ENCODE assay signal across 9 mouse cellular contexts in the genomic region with DNA sequence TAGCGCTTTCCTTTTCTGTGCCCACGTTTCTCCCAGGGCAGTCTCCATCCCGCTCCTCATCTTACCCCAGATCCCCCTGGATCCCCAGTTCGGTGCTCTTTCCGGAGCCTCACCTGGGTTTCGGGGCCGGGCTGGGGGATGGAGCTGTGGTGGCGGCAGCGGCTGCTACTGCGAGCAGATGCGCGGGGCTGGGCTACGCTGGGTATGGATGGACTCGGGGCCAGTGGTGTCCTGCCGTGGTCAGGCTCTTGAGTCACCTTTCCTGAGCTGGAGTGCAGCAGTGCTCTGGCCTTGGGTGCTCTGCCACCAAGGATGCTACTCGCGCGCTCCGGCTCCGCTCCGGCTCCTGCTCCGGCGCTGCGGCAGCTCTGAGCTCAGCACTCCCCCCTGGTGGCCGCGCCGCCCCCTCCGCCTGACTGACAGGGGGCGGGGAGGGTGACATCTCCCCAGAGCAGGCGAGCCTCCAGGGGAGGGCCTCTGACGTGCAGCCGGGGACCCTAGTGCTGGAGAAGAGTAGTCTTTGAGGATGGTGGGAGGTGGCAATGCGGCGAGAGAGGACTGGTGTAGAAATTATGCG. TPM values are rescaled to one million over a fixed set of nuclear protein-coding genes. Genes with fewer than 3 reads are reported as not detected.
A peak's percentile ranks its signal among the peaks of the same experiment; 100 is the strongest.
DNase-seq lines count a peak whose midpoint lies in the region; ATAC-seq and TF ChIP-seq lines count a peak whose summit lies in the region.
"Had no signal": no experiment of that assay in that cellular context is flagged by ENCODE, and none has a peak within 500 bp of the region (broad histone marks: within the 10 kb centered on the region; RNA-seq: fewer than 3 reads in every experiment).

A gene (minus strand): TSS at position 404 of the 577 bp plus-strand sequence.

- 2% methylated on average over 35 of the region's 35 CpGs for WGBS in embryonic facial prominence, embryonic 11.5 days
- WGBS in heart, embryonic 16.5 days, result 2% methylated on average over 35 of the region's 35 CpGs
- WGBS in lung, postnatal 0 days, result 3% methylated on average over 35 of the region's 35 CpGs

- peak; percentile 73 for TF ChIP-seq CTCF in lung, postnatal 0 days (IDR thresholded peaks at IDR 0.05)

- H3K4me2 ChIP-seq in embryonic facial prominence, embryonic 11.5 days (ENCODE audit: low read depth, low read length), result peak within 1 kb of the TSS; percentile 61
- peak within 1 kb of the TSS; percentile 56 for H3K4me2 ChIP-seq in heart, embryonic 16.5 days (ENCODE audit: low read depth, low read length)
- H3K4me2 ChIP-seq in lung, postnatal 0 days (replicated peaks; ENCODE audit: low read depth, low read length), result peak within 1 kb of the TSS; percentile 17; the same call in 1 of the 2 replicates

- no peaks in the 10 kb centered on the region for H3K36me3 ChIP-seq in embryonic facial prominence, embryonic 11.5 days (replicated peaks; ENCODE audit: control insufficient read depth, insufficient read depth, low read depth, low read length)
- H3K36me3 ChIP-seq in heart, embryonic 16.5 days (ENCODE audit: control insufficient read depth, insufficient read depth), result no peaks in the 10 kb centered on the region
- H3K36me3 ChIP-seq in lung, postnatal 0 days (ENCODE audit: insufficient read depth, low read length), result no peaks in the 10 kb centered on the region

- no peak within 1 kb of the TSS; the same call in 1 of the 2 replicates for H3K9ac ChIP-seq in embryonic facial prominence, embryonic 11.5 days (replicated peaks; ENCODE audit: low read length)
- no peak within 1 kb of the TSS for H3K9ac ChIP-seq in heart, embryonic 16.5 days (ENCODE audit: low read length)
- H3K9ac ChIP-seq in lung, postnatal 0 days (replicated peaks; ENCODE audit: low read depth), result no peak within 1 kb of the TSS

- TF ChIP-seq EP300 in lung, postnatal 0 days (IDR thresholded peaks at IDR 0.05), result no peak

- peak within 1 kb of the TSS; percentile 32 for H3K4me3 ChIP-seq in embryonic facial prominence, embryonic 11.5 days (ENCODE audit: low read depth, low read length)
- H3K4me3 ChIP-seq in heart, embryonic 16.5 days (ENCODE audit: low read length), result peak within 1 kb of the TSS; percentile 34
- no peak within 1 kb of the TSS for H3K4me3 ChIP-seq in lung, postnatal 0 days (ENCODE audit: low read depth, low read length)
- H3K4me3 ChIP-seq: erythroblast, embryonic 14.5 days had no signal

- peaks cover 46% of the 10 kb centered on the region for H3K27me3 ChIP-seq in embryonic facial prominence, embryonic 11.5 days (ENCODE audit: control insufficient read depth, insufficient read depth, low read length)
- H3K27me3 ChIP-seq in heart, embryonic 16.5 days (ENCODE audit: control insufficient read depth, insufficient read depth, low read length), result peaks cover 58% of the 10 kb centered on the region
- peaks cover 22% of the 10 kb centered on the region for H3K27me3 ChIP-seq in lung, postnatal 0 days (replicated peaks; ENCODE audit: insufficient read depth, low read length)

- peak; percentile 74 for ATAC-seq in CD4-positive, CD25-positive, alpha-beta regulatory T cell, adult 4 months
- peak; percentile 71 for ATAC-seq in embryonic facial prominence, embryonic 11.5 days (replicated peaks; ENCODE audit: insufficient number of reproducible peaks, low FRiP score, low TSS enrichment, low read depth)
- ATAC-seq in heart, embryonic 16.5 days (replicated peaks; ENCODE audit: extremely low read depth, insufficient read depth, low FRiP score), result no peak; the same call in 1 of the 2 replicates
- peak; percentile 48; the same call in 1 of the 2 replicates for ATAC-seq in lung, postnatal 0 days

- DNase-seq in adrenal gland, adult 8-10 months, result peak; percentile 33
- DNase-seq in embryonic facial prominence, embryonic 11.5 days (ENCODE audit: low spot score), result peak; percentile 71
- DNase-seq in layer of hippocampus, adult 18-20 months (ENCODE audit: low spot score in 2 of 2), result peak; percentile 84 to 86
- no peak for DNase-seq in lung, postnatal 0 days (ENCODE audit: low spot score)
- peak; percentile 91 for DNase-seq in right cerebral cortex, adult 18-20 months
- DNase-seq in urinary bladder, postnatal 10 days (ENCODE audit: low spot score), result no peak

- H3K27ac ChIP-seq in embryonic facial prominence, embryonic 11.5 days (replicated peaks; ENCODE audit: low read depth, low read length), result no peak within 1 kb of the TSS
- H3K27ac ChIP-seq in heart, embryonic 16.5 days (ENCODE audit: low read length), result no peak within 1 kb of the TSS
- no peak within 1 kb of the TSS for H3K27ac ChIP-seq in lung, postnatal 0 days (ENCODE audit: low read length)

- H3K9me3 ChIP-seq in embryonic facial prominence, embryonic 11.5 days (replicated peaks; ENCODE audit: control insufficient read depth, low read length), result no peaks in the 10 kb centered on the region
- peaks cover 7% of the 10 kb centered on the region for H3K9me3 ChIP-seq in heart, embryonic 16.5 days (replicated peaks; ENCODE audit: control insufficient read depth, low read length)
- H3K9me3 ChIP-seq in lung, postnatal 0 days (ENCODE audit: low read length), result no peaks in the 10 kb centered on the region

- H3K4me1 ChIP-seq in embryonic facial prominence, embryonic 11.5 days (ENCODE audit: control insufficient read depth, insufficient read depth, low read length), result peaks cover 3% of the 10 kb centered on the region; the same call in 1 of the 2 replicates
- H3K4me1 ChIP-seq in heart, embryonic 16.5 days (ENCODE audit: control insufficient read depth, insufficient read depth, low read length), result peaks cover 7% of the 10 kb centered on the region
- H3K4me1 ChIP-seq in lung, postnatal 0 days (ENCODE audit: insufficient read depth, low read depth, low read length), result no peaks in the 10 kb centered on the region

RNA-seq across cellular contexts. Expression of the gene that starts here (rescaled TPM):
- polyA plus RNA-seq in CD4-positive, CD25-positive, alpha-beta regulatory T cell, adult 4 months (2017; shearing (Covaris generic)), result 1 to 10 TPM in 1 of 2 experiments, under 1 TPM in 1; 0.30 to 1.1 TPM
- total RNA-seq in adrenal gland, adult 8-10 months (2022), result 1 to 10 TPM; 1.8 to 5.6 (median 3.5) TPM
- 0.36 and 0.46 TPM in 2 replicates for polyA plus RNA-seq in embryonic facial prominence, embryonic 11.5 days (2014; fragmentation: Nextera tagmentation; extraction: Ambion mirVana)
- polyA plus RNA-seq in heart, embryonic 16.5 days (2015; fragmentation: Nextera tagmentation; extraction: Ambion mirVana), result not detected in 2 replicates
- 100 to 1,000 TPM; 687 to 705 TPM for total RNA-seq in layer of hippocampus, adult 18-20 months (2021)
- polyA plus RNA-seq in lung, postnatal 0 days (2015; fragmentation: Nextera tagmentation; extraction: Ambion mirVana), result not detected in 2 replicates
- polyA plus RNA-seq: erythroblast, embryonic 14.5 days had no signal

Comparison
In these comparisons a context has a peak if more than half of its experiments do, and no peak if none do; other contexts are left out.
1. RNA of the gene that starts here (total RNA-seq): 687 to 705 TPM in layer of hippocampus, adult 18-20 months; 1.8 to 5.6 TPM in adrenal gland, adult 8-10 months; every median in the first group is over 100 times any median in the second.
2. Peak in DNase-seq, ATAC-seq, H3K4me3 ChIP-seq and H3K4me2 ChIP-seq in embryonic facial prominence, embryonic 11.5 days; RNA of the gene not detected or under 1 TPM.
3. Peak in ATAC-seq and H3K4me2 ChIP-seq in lung, postnatal 0 days; RNA of the gene not detected or under 1 TPM.
4. DNase-seq: peak in adrenal gland, adult 8-10 months (single experiment), layer of hippocampus, adult 18-20 months (2 of 2) and right cerebral cortex, adult 18-20 months (single experiment); none in lung, postnatal 0 days (single experiment) and urinary bladder, postnatal 10 days (single experiment).
5. Peak in every context shown above with its lines, with median percentiles within 50 percentile points of each other: H3K4me2 ChIP-seq.